Mouse (Mus musculus) cerebellum, adult 9-10 months (tissue): ENCODE data around the gene Yars.
"Not testable (repeated sequence)": the region's sequence is repeated elsewhere in the genome, so short reads cannot be mapped to it uniquely, and the experiment has no call there.

Source experiments
- DNase-seq: peaks from one replicate; pipeline ENCODE4 v3.0.0; 2022

Gene Yars

DNA sequence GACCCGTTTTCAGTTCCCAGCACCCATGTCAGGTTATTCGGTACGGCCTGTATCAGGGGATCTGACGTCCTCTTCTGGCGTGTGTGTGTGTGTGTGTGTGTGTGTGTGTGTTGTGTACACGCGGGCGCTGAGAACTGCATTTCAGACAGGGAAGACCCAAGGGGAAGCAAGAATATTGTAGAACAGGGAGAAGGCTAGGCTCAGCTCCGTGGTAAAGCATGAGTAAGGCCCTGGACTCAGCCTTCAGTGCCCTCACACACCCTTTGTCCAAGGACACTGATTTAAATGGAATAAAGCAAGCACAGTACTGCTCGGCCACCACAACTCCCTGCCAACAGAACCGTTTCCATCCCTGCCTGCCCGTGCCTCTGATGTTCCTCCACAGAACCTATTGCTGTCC lies 978 bp downstream of the Yars start:
- DNase-seq: peak; percentile 53

DNA sequence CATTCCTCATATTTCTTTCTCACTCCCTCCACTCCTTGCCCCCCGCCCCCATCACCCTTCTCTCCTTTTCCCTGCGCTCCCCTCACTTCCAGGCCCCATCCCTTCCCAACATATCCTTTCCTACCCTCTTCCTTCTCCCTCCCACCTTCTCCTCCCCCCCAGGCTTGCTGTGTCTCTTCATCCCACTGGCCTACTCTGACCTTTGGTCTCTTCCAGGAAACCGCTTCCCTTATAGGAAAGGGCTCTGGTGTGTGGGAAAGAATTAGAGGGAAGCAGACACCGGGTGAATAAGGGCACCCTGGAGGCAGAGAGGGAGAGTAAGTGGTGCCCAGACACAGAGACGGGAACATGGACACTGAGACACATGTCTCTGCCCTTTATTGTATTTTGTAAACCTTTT lies 2.1 kb downstream of the Yars start:
- no peak for DNase-seq

DNA sequence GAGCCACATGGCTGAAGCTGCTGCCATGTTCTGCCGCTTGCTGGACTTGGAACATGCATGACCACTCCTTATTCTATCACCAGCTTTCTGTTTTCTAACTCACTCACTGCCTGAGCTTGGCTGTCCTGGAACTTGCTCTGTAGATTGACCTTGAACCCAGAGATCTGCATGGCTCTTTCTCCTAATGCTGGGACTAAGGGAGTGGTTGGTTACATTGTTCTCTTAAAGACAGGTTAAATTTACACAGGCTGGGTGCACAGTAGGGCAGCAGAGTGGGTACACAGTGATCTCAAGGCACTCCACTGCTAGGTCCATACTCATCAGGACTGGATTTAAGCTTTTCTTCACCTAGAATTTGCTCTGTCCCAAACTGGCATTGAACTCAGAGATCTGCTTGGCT lies 4.7 kb downstream of the Yars start:
- no peak for DNase-seq

DNA sequence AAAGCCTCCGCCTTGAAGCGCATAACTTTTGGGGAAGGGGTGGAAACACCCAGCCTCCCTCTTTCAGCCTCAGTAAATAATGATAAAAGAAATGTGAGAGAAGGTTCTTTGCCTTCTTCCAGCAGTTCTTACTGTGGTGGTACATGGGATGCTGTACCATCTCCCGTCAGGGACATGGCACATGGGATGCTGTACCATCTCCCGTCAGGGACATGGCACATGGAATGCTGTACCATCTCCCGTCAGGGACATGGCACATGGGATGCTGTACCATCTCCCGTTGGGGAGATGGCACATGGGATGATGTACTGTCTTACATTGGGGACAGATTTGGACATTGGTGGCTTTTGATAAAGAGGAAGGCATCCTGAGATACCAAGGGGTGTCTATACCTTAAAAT lies 8.0 kb downstream of the Yars start:
- DNase-seq: no peak

DNA sequence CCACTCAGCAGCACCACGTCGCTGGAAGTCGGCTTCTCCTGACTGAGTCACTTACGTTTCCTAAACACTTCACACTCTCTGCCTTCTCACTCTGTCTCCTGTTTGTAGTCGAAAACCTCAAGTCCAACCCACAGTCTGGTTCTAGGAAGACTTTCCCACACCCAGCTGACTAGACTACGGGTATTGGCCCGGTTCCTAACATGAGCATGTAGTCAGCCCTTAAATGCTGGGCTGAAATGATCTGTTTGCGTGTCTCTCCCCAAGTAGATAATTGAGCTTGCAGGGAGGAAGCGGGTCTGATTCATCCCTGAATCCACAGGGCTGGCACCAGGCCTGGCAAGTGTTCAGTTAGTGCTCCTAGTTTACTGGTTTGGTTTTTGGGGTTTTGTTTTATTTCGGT lies 15.1 kb downstream of the Yars start:
- no peak for DNase-seq

DNA sequence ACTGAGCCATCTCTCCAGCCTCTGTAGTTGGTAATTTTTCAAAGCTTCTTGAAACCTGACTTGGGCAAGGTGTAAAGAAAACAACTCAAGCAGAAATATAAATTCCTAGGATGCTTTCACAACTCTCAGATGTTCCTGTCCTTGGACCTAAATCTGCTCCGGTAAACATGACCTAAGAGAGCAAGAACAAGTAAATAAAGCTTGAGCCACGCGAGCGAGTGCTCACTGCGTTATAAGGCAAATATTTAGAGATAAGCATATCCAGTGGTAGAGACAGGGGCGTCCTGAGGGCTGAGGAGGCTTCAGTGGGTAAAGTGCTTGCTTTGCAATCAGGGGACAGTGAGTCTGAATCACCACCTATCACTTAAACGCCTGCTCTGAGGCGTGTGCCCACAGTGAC lies 17.2 kb downstream of the Yars start:
- DNase-seq: no peak

DNA sequence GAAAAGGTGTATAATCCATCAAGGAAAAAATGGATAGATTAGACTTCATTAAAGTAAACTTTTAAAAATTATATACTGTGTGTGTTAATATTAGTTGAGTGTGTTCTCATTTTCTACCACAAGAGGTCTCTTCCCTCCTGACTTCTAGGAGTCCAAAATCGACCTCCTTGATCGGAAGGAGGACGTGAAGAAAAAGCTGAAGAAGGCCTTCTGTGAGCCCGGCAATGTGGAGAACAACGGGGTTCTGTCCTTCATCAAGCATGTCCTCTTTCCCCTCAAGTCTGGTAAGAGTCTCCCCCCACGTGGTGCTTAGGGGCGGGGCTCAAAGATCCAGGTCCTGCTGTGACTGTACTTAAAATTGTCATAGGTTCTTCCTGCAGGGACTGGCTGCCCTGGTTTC lies 19.9 kb downstream of the Yars start:
- DNase-seq: peak; percentile 59

DNA sequence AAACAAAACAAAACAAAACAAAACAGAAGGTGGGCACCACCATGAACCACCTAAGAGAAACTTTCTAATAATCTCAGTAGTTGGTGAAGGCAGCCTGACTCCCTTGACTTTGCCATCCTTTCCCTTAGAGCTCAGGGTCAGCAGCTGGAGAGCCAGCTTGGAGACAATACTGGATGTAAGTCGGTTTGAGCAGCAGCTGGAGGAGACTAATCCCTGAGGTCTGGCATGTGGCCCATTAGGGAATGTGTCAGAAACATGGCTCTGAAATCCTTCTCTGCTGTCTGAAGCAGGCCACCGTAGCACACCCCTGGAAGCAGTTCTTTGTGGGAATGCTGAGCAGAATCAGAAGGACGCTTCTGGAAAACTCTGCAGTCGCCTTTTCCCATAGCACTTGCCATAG lies 21.9 kb downstream of the Yars start:
- DNase-seq: no peak

DNA sequence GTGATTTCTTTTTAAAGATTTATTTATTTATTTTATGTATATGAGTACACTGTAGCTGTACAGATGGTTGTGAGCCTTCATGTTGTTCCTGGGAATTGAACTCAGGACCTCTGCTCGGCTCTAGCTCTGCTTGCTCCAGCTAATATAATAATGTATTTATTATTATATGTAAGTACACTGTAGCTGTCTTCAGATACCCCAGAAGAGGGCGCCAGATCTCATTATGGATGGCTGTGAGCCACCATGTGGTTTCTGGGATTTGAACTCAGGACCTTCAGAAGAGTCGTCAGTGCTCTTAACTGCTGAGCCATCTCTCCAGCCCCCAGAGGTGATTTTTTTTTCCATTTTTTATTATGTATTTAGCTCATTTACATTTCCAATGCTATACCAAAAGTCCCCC lies 22.9 kb downstream of the Yars start:
- DNase-seq: not testable (repeated sequence)

DNA sequence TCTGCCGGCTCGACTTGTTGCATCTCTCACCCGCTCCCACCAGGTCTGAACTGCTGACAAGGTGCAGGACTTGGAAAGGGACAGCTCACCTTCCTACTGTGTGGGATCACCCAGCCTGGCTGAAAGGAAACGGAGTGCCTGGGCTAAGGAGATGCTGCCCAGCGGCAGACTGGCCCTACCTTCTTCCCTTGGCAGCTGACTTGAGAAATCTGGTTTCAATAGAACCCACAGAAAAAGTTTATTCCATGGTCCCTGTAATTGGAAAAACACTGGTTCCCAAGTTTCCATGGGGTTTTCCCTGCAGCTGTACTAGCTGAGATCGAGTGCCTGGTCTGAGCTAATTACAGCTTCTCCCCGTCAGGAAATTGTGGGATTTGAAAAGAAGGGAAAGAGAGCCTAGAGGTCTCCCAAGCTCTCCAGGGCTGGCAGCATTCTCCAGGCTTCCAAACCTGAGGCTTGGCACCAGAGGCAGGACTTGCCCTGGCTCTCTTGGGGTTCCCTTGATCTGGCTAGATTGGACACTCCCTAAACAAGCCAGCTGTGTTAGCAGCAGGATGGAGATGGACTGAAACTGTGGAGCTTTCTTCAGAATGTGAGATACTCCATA lies 29.1 kb downstream of the Yars start:
- no peak for DNase-seq

DNA sequence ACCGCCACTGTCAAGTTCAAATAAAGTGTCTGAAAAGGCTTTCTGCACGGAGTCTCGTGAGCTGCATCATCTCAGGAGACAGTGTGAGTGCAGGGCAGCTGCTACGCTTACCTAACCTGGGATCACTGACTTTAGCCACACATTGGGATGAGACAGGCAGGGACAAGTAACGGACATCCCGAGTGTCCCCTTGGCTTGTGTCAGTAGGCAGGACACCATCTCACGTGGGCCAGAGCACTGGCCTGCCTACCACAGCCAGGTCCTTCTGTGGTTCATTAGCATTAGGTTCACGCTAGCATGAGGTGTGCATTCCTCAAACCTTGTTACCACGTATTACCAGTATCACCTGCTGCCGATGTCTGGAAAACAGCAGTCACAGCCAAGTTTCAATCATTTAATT lies 29.6 kb downstream of the Yars start:
- no peak for DNase-seq

DNA sequence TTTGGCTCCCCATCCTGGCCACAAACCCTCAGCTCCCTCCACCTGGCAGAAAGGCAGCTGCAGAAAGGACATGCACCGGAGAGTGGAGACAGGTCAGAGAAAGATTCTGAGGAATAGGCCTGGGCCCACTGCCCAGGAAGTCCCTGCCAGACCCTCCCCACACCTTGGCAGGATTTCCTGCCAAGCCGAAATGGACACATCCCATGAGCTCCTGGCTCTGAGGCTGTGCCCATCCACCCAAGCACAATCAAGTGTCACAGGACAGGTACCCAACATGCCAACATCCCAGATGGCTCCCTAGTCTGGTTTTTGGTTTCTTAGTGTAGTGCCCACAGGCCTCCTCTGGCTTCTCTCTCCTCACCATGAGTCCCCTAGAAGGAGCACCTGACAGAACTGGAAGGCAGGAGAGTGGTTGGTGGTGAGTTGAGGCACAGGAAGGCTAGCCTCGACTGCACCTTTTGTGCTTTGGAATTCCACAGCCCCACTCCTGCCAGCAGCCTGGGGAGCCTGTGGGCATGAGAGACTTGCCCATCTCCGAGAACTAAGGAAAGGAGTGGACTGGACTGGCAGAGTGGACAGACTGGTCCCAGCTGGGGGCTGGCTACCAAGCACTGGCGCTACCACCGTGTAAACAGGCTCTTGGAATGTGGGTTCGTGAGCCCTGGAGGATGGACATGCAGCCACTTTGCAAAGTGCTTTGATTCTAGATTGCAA lies 31.0 kb downstream of the Yars start:
- DNase-seq: peak; percentile 87

DNA sequence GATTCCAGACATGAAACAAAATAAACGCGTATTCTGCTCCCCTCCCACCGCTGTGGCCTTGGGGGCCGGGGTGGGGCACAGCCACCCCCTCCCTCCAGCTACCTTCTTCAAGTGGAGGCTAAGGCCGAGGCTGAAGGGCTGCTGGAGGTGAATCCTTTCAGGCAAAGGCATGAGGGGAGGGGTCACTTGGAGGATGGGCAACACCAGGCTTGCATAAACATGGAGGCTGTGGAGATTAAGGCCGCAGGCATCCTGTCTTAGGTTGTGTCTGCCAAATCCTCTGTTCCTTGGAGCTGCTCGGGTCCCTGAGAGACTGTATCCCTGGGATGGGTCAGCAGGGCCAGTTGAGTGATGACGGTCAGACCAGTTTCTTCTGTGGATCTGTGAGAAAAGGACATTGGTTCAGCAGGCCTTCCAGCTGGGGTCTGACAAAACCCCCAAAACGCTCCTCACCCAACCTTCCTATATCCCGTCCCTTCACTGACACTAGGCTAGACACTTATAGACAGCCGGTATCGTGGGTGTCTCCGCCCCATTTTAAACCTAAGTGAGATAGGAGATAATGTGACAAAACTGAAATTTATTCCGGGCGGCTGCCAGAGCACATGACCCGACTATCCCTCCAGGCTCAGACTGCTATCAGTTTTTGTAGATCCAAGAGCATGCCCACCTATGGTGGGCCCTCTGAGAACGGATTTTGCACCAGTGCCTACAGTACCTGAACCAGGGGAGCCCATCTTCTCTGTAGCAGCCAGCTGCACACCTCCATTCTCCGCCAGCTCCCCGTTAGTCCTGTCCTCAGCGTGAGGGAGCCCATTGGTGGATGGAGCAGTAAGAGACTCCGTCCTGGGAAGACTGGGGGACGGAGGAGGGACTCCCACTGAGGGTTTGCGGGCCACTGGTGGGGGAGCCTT lies 31.8 kb downstream of the Yars start:
- peak; percentile 50 for DNase-seq

DNA sequence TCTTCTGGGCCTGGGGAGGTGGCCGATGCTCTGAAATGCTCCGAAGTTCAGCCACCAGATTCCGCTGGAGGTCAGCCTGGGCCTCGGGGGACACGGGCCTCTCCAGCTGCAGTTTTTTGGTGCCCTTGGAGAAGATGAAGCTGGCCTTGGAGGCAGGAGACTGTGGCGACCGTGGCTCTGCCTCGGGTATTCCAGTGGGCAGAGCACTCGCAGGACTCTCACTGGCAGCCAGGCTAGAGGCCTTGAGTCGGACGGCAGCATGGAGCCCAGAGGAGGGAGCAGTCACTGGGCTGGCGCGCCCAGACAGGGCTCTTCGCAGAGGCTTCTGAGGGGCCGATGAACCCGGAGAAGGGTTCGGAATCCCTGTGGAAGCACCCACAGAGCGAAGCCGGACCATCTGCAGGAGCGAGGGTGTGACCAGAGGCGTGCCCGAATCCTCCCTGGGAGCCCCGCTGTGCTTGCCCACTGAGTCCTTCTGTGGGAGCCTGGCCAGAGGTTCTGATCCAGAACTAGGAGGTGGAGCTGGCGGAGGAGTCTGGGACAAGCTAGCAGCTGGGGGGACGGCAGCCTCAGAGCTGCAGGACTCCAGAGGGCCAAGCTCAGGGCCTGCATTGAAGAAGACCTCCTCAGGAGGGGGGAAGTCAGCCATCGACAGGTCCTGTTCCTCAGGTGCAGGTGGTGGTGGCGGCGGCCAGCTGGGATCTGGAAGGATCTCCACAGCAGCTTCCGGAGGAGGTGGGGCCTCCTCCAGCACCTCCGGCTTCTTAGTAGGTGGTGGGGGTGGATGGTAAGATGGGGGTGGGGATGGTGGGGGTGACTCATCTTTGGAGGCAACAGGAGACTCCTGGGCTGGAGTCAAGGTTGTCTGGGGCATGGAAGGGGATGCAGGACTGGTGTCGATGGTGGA lies 32.7 kb downstream of the Yars start:
- DNase-seq: no peak

DNA sequence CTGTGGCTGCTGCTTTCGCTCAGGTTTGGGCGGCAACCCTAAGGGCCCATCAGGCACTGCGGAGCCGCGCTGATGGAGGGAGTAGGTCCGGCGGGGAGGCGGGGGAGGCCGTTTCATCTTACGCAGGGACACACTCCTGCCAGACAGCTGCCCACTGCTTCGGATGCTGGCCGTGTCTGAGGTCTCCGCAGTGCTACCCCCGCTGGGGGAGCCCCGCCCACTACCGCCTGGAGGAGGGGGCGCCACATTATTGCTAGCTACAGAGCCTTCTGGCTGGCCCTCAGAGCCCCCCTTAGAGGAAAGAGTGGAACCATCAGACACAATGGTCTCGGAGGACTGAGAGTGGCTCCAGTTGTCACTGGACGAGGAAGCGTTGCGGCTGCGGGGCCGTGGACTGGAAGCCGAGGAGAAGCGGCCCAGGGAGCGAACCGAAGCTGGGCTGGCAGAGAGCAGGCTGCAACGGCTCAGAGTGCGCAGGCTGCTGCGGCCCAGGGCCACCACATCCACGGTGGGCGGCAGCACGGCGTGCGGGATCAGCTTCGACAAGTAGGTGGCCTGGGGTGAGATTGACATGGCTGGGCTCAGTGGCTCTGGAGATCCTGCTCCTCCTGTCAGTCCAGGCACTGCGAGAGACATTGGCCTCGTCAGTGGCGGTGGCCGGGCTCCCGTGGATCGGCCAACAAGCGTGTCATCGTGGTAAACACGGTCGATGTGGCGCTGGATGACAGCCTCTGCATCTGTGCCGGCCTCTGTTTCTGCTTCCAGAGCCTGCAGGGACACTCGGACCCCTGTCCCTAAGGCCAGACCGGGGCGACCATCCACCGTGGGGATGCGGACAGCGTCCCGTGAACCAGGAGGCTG lies 34.1 kb downstream of the Yars start:
- no peak for DNase-seq

DNA sequence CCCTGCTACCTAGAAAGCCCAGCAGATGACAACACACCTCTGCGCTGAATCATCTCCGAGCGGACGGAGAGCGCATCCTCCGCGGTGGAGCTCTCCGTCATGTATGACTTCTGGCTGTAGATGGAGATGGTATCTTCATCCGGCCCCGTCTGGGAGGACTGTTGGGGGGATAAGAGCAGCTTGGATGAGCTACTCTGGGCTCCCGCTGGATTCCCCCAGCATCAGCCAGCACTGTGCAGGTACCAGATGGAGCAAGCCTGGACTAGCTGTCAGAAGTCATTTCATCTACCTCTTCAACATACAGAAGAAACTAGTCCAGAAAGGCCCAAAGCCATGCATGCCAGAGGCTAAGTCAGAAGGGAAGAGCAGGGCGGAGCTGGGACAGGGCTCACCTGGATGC lies 35.8 kb downstream of the Yars start:
- DNase-seq: peak; percentile 69

DNA sequence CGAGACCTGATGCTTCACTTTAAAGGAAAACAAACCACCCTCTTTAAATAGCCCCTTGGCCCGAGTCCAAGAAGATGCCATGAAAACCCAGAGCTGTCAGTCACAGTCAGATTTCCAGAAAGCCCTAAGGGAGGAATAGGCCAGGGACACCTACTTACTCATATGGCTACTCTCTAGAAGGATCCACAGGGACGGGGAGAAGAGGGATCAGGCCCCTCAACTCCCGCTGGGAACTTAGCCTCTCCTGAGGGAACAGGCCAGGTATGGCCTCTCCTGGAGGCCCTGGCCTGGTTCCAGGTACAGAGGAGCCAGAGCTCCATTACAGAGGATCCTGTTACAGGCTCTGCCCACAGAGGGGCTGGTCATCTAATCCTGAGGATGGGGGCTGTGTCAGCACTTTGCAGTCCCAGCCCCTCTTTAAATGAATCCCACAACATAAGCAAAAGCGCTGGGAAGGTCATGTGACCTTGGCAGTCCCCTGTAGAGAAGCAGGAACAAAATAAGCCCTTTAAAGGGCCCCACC lies 36.9 kb downstream of the Yars start:
- DNase-seq: peak; percentile 51

DNA sequence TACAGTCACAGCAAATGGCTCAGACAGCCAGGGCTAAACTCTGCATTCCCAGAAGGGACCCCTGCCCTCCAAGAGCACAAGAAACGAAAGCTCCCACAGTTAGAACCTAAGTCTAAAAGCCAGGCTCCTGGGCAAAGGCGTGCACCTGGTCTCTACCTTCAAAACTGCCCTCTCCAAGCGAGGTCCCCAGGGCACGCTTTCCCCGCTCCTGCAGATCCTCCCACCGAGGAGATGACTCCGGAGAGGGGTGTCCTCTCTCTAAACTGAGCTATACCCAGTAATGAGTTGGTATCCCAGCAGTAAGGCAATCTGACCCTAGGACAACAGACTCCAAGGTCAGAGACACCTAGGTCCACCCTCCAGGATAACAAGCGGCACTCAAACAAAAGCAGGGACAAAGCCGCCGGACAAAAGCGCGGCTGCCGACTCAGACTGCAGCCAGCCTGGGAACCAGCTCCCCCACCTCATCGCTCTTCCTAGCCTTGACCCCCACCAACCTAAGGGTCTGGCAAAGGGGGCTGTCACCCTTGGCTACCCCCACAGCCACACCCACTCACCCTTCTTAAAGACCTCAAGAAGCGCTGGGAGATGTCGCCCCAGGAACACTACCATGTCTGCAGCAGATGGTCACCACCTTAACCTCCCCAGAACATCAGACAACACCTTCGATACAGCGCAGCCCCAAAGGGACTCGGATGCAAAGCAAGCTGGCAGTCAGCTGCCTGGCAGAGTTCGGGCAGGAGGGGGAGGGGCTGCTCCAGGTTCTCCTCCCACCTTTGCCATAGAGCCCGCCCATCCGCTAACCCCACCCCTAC lies 37.8 kb downstream of the Yars start:
- no peak for DNase-seq

DNA sequence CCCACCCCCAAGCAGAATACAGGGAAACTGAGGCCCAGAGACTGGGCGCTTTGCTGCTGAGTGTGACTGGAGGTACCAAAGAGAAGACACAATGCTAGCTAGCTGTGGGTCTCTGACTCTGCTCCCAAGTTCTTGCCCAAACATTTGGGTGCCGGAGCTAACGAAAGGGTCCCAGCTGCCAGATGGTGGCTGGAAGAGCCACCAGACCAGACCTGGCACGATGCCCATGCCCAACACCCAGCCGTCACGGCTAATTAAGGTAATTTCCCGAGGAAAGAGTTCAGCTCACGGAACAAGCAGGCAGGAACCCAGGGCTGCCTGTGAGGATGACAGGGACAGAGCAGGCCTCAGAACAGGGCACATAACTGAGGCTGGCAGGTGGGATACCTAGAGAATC lies 38.4 kb downstream of the Yars start:
- DNase-seq: no peak

DNA sequence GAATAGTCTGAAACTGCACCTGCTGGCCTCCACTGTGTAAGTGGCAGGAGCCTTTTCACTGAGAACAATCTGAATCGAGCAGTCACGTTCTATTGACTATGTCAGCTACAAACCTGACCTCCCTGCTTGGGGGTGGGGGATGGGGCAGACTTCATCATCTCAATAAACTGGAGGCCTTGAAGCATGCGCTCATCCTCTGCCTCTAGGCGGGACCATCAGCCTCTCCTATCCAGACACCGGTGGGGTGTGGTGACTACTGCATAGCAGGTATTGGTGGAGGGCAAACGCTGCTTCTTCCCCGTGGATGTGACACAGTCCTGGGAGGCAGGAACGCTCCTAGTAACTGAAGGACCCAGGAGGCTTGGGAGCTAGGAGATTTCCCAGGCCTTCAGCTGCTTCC lies 41.4 kb downstream of the Yars start:
- no peak for DNase-seq
